Mouse (Mus musculus) G1E (cell line): ENCODE data around the gene Gdpd4.

Experiments used
- CTCF ChIP-seq: IDR thresholded peaks from 2 replicates; pipeline ENCODE4 v1.5.1; 2012; ENCODE audit warnings: low read depth, low read length, inconsistent platforms, mixed read lengths
- GATA1 ChIP-seq: IDR thresholded peaks from 2 replicates; pipeline ENCODE4 v1.6.1; 2012; ENCODE audit warnings: borderline replicate concordance, low read length, inconsistent platforms, mixed read lengths
- TAL1 ChIP-seq: conservative IDR thresholded peaks from 2 replicates; pipeline ENCODE4 v1.6.1; 2012; ENCODE audit warnings: low read depth, low read length, inconsistent platforms, mixed read lengths

DNA sequence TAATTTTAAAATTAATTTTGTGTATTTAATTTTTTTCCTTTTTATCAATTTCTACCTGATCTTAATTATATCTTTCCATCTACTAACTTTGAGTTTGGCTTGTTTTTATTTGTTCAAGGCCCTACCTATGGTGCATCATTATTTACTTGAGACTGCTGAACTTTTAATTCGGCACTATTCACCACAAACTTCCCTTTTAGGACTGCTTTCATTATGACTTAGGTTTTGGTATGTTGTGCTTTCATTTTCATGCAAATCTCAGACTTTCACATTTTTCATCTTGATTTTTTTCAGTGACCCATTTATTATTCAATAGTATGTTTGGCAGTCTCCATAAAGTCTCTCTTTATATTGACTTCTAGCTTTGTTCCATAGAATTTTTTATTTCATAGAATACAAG, 24.7 kb downstream of the Gdpd4 start:
- no peak for TF ChIP-seq CTCF
- no peak for TF ChIP-seq TAL1
- no peak for TF ChIP-seq GATA1
